Mouse (Mus musculus): ENCODE measurements at regions not wholly inside any gene's neighbourhood (a gene's known extent, or its start where the extent isn't known, plus 50 kb on each side); places are given as distances from the start of the nearest gene placed in this dataset.

DNA sequence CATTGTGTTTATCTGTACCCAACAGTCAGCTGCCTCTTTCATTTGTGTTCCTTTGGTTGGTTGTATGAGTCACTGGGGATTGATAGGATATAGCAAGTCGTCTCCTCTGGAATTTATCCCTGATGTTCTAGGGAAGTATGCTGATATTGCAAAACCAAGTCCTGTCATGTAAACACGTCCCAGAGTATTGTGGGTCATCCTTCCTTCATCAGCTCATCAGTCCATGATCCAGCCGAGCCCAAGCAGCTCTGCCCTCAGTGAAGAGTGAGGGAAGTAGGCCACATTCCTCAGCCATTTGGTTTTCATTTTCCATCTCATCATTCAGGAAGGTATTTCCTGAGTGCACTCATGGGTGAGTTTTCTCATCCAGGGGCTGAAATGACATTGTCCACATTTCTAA, 54.3 kb upstream of the Ampd3 start:
- no peak for ATAC-seq (replicated peaks; ENCODE audit: insufficient number of reproducible peaks, low FRiP score, low TSS enrichment, poor library complexity, severe bottlenecking)

DNA sequence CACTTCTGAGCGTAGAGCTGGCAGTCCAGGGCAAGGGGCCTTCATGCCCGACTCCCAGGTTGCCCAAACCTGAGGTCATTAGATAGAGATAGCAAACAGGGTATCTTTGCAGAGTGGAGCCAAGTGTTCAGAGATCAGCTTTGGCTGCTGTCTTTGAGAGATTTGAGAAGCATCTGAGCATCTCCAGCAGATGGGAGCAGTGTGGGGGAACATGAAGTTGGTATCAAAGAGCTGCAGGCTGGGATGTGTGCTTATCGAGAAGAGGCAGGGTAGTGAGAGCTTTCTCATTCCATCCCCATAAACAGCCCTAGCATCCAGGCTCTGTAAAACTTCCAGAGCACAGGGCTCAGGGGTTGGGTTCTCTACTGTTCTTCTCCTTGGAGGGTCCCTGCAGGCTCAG, 52.9 kb upstream of the Ampd3 start:
- ATAC-seq (replicated peaks; ENCODE audit: insufficient number of reproducible peaks, low FRiP score, low TSS enrichment, poor library complexity, severe bottlenecking), result no peak

DNA sequence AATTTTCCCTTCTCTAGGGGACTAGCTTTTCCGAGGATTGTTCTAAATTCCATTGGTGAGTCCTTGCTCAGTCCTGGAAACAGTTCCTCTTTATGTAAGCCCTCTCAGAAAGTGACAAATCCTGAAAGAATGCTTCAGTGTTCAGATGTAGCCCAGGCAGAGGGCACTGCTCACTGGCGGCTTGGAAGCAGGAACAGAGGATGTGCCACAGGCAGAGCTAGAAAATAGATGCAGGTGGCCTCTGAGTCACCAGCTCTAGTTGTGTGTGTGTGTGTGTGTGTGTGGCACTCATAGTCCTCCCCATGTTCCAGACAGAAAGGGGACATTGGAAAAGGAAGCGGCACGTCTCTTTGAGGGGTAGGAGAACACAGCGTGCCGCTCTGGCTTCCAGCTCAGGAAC, 52.5 kb upstream of the Ampd3 start:
- ATAC-seq (replicated peaks; ENCODE audit: insufficient number of reproducible peaks, low FRiP score, low TSS enrichment, poor library complexity, severe bottlenecking), result no peak

DNA sequence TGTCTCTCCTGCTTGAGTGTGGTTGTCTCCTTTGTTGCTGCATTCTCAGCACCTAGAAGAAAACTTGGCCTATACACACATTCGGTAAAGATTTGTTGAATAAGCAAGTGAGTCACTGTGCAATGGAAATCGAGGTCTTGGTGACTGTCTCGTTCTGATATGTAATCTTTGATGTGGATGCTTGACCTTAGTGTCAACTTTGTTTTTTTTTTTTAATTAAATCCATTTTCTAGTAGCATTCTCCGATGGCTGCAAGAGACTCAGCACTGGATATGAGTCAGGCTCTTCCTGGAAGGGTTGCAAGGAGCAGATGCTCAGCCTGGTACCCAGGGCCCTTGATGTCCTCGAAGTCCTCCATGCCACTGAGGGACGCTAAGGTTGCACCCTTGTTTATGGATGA, 50.9 kb upstream of the Ampd3 start:
- ATAC-seq (replicated peaks; ENCODE audit: insufficient number of reproducible peaks, low FRiP score, low TSS enrichment, poor library complexity, severe bottlenecking), result no peak

Data from monocyte, adult 5-6 weeks (primary cell).